Mouse (Mus musculus) small intestine, adult 2 months (tissue): ENCODE results near the gene Zim1.

Experiments
- CTCF ChIP-seq: fragments of 200-500 bp; IDR thresholded peaks from 2 replicates; pipeline ENCODE4 v1.5.1; 2012; ENCODE audit warnings: low read depth, mild to moderate bottlenecking, control low read depth, inconsistent platforms, low read length, moderate library complexity, mixed read lengths; ENCODE audit not compliant: insufficient replicate concordance, insufficient read length; ENCODE audit errors: extremely low read depth
- POLR2A ChIP-seq: fragments of 200-500 bp; IDR thresholded peaks from 2 replicates; pipeline ENCODE4 v1.6.1; 2012; ENCODE audit warnings: low read depth, mild to moderate bottlenecking, control low read depth, inconsistent platforms, low read length, moderate library complexity

- no peak for TF ChIP-seq CTCF
- TF ChIP-seq POLR2A, result no peak
Observed at GRCm38 (mm10) chr7:6666726-6667125, 29.5 kb downstream of the Zim1 start.
